Mouse (Mus musculus) myocyte (in vitro differentiated cells): ENCODE results near the gene Chn2. TPM values are rescaled to one million over a fixed set of nuclear protein-coding genes. Genes with fewer than 3 reads are reported as not detected.

Experiments used
- H3K27me3 ChIP-seq: one replicate; pipeline ENCODE4 v1.6.1; 2011; ENCODE audit not compliant: control insufficient read depth, insufficient read depth, insufficient read length
- H3K36me3 ChIP-seq: one replicate; pipeline ENCODE4 v1.6.1; 2011; ENCODE audit not compliant: control insufficient read depth, insufficient read depth
- H3K4me2 ChIP-seq: one replicate; pipeline ENCODE4 v1.6.1; 2011; ENCODE audit warnings: low read depth, control low read depth
- H3K4me3 ChIP-seq: one replicate; pipeline ENCODE4 v1.5.1; 2011; ENCODE audit warnings: mild to moderate bottlenecking, control low read depth, moderate library complexity
- H3K79me2 ChIP-seq: one replicate; pipeline ENCODE4 v1.6.1; 2011; ENCODE audit not compliant: control insufficient read depth, insufficient read depth
- H3ac ChIP-seq: one replicate; pipeline ENCODE4 v1.6.1; 2011; ENCODE audit not compliant: control insufficient read depth, insufficient read length
- CEBPB ChIP-seq: IDR thresholded peaks from 2 replicates; pipeline ENCODE4 v1.6.1; 2011; ENCODE audit warnings: mild to moderate bottlenecking, moderate library complexity; ENCODE audit not compliant: poor library complexity, insufficient read depth, severe bottlenecking
- E2F4 ChIP-seq: IDR thresholded peaks from one replicate; pipeline ENCODE4 v1.6.1; 2011; ENCODE audit warnings: mild to moderate bottlenecking, control low read depth, moderate library complexity; ENCODE audit not compliant: insufficient read depth
- MAX ChIP-seq: IDR thresholded peaks from one replicate; pipeline ENCODE4 v1.6.1; 2011; ENCODE audit warnings: low read depth, mild to moderate bottlenecking, control low read depth
- MYOD1 ChIP-seq, 3 experiments: IDR thresholded peaks; one replicate each; pipeline ENCODE4 v1.6.1; 2011; ENCODE audit warnings: control low read depth in 2 of 3, low read depth in 2 of 3, mild to moderate bottlenecking in 2 of 3, moderate library complexity in 1 of 3; ENCODE audit not compliant: insufficient read length in 2 of 3, control insufficient read depth in 1 of 3
- MYOG ChIP-seq, 3 experiments: IDR thresholded peaks; one replicate each; pipeline ENCODE4 v1.6.1; 2011; ENCODE audit warnings: control low read depth in 2 of 3, low read depth in 2 of 3, mild to moderate bottlenecking in 2 of 3; ENCODE audit not compliant: insufficient read length in 2 of 3, control insufficient read depth in 1 of 3, insufficient read depth in 1 of 3
- POLR2A ChIP-seq: IDR thresholded peaks from one replicate; pipeline ENCODE4 v1.6.1; 2011; ENCODE audit warnings: low read depth, mild to moderate bottlenecking, control low read depth, moderate library complexity; ENCODE audit not compliant: insufficient read length
- POLR2AphosphoS2 ChIP-seq: IDR thresholded peaks from one replicate; pipeline ENCODE4 v1.6.1; 2011; ENCODE audit warnings: low read depth, control low read depth; ENCODE audit not compliant: insufficient read length
- REST ChIP-seq: IDR thresholded peaks from one replicate; pipeline ENCODE4 v1.6.1; 2011; ENCODE audit warnings: mild to moderate bottlenecking, control low read depth, moderate library complexity; ENCODE audit not compliant: insufficient read depth, insufficient read length
- SRF ChIP-seq: IDR thresholded peaks from one replicate; pipeline ENCODE4 v1.6.1; 2011; ENCODE audit warnings: low read depth; ENCODE audit not compliant: control insufficient read depth, insufficient read length
- TCF12 ChIP-seq: IDR thresholded peaks from one replicate; pipeline ENCODE4 v1.6.1; 2011; ENCODE audit warnings: mild to moderate bottlenecking, control low read depth; ENCODE audit not compliant: poor library complexity, insufficient read depth, severe bottlenecking
- TCF3 ChIP-seq: IDR thresholded peaks from one replicate; pipeline ENCODE4 v1.6.1; 2011; ENCODE audit warnings: low read depth, control low read depth; ENCODE audit not compliant: insufficient read length
- USF1 ChIP-seq: IDR thresholded peaks from one replicate; pipeline ENCODE4 v1.6.1; 2011; ENCODE audit warnings: low read depth, mild to moderate bottlenecking, control low read depth, moderate library complexity
- polyA plus RNA-seq: library from polyadenylated mRNA; unstranded; fragments of >200 nt; fragmentation: generic; extraction: Trizol; gene quantifications from one replicate; pipeline ENCODE4 v1.2.1, GENCODE M21; 2012; ENCODE audit warnings: missing spikeins

Chn2 gene
- polyA plus RNA-seq, 1 experiment: 6.5 TPM

DNA sequence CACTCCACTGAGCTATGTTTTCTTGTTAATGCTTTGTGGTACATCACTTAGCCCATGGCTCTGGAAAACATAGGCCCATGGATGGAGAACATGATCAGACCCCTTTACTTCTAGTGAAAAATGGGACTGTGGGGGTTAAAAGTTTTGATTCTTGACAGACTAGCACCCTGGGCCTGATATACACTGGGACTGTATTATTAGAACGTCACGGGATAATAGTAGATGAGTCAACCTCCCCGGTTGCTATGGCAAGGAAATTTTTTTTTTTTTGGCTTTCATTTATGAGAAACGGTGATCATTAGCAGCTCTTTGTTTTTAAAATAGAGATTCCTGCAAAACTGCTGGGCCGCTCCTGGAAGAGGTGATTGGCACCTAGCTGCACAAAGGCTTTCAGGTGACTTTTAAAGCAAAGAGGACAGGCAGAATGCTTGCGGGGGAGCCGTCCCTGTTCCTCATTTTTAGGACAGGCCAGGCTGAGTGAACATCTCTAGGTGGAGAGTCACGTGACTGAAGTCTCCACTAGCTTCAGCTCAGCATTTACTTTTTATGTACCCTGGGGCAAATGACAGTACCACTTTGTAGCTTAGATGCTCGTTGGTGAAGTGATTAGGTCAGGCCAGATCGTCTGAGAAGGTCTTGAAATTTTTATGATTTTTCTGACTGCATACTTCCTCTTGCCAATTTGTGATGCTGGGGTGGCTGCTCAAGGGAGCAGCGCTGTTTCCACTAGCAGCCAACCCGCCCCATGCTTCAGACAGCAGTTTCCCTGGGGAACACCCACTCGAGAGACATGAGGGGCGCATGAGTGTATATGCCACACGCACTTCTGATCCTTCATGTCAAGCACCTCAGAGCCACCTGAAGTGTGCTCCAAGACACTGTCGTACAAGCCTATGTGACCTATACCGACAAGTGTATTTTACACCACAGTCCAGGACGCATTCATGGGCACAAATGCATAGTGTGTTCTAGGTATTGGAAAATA is 17.5 kb downstream of the Chn2 start:
- Histone ChIP-seq H3K4me3 (no peak overlapping the region), H3K27me3 (no peaks in the 10 kb centered on the region), H3K36me3 (no peaks in the 10 kb centered on the region), H3ac (no peak overlapping the region), H3K4me2 (no peak overlapping the region), H3K79me2 (no peaks in the 10 kb centered on the region)
- TF ChIP-seq TCF3 (no peak), REST (no peak), E2F4 (no peak), SRF (no peak)

DNA sequence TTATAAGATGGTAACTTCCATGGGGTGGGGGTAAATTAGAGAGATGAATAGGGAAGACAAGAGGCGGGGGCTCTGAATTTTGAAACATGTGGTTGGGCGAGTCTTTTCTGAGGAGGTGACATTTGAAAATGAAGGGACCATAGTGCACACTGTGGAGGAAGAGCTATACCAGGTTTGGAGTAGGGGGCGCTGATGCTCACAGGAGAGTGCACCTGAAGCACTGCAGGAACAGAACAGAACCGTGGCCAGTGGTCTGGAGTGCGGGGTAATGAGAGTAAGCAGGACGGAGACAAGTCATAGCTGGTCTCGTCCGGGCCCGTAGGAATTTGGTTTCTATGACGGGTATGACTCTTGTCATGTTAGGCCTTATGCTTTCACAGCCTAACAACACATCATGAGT is 18.3 kb downstream of the Chn2 start:
- H3K27me3 ChIP-seq: no peaks in the 10 kb centered on the region
- H3K36me3 ChIP-seq: no peaks in the 10 kb centered on the region
- no peak overlapping the region for H3ac ChIP-seq
- no peak overlapping the region for H3K4me2 ChIP-seq
- no peak overlapping the region for H3K4me3 ChIP-seq
- H3K79me2 ChIP-seq: no peaks in the 10 kb centered on the region
- TF ChIP-seq REST: no peak
- no peak for TF ChIP-seq CEBPB
- TF ChIP-seq USF1: no peak
- TF ChIP-seq MYOD1 (IDR thresholded peaks at IDR 0.05; ENCODE audit: control insufficient read depth in 1 of 3, insufficient read length in 2 of 3, low read depth in 2 of 3): no peak
- TF ChIP-seq POLR2AphosphoS2: no peak
- no peak for TF ChIP-seq E2F4
- no peak for TF ChIP-seq TCF12
- no peak for TF ChIP-seq POLR2A
- TF ChIP-seq TCF3: no peak
- no peak for TF ChIP-seq MYOG (IDR thresholded peaks at IDR 0.05; ENCODE audit: control insufficient read depth in 1 of 3, insufficient read depth in 1 of 3, insufficient read length in 2 of 3, low read depth in 2 of 3)
- TF ChIP-seq MAX: no peak
- TF ChIP-seq SRF: no peak

DNA sequence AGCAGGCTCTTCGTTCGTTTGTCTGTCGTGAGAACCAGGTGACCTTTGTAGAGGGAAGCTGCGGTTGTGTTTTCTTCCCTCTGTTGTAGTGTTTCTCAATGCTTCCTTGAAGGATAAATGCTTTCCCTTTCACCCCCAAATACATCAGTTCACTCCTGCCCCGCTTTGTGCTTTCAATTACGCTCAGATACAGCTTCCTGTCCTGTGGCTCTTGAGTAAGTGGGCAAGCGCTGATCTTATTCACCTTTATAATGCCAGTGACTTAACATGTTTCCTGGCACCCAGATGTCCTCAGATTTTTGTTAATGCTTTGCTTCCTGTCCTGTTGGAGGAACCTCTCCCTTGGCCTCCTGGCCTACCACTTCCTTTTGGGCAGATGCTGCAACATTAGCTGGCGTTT is 19.5 kb downstream of the Chn2 start:
- no peak for TF ChIP-seq CEBPB
- no peak for TF ChIP-seq MAX
- TF ChIP-seq REST: no peak
- TF ChIP-seq MYOG (IDR thresholded peaks at IDR 0.05; ENCODE audit: control insufficient read depth in 1 of 3, insufficient read depth in 1 of 3, insufficient read length in 2 of 3, low read depth in 2 of 3): no peak
- TF ChIP-seq SRF: no peak
- no peak for TF ChIP-seq TCF12
- no peak for TF ChIP-seq TCF3
- no peak for TF ChIP-seq USF1
- TF ChIP-seq POLR2AphosphoS2: no peak
- no peak for TF ChIP-seq MYOD1 (IDR thresholded peaks at IDR 0.05; ENCODE audit: control insufficient read depth in 1 of 3, insufficient read length in 2 of 3, low read depth in 2 of 3)
- no peak for TF ChIP-seq E2F4
- no peak for TF ChIP-seq POLR2A
- H3K36me3 ChIP-seq: no peaks in the 10 kb centered on the region
- no peaks in the 10 kb centered on the region for H3K79me2 ChIP-seq
- no peak overlapping the region for H3K4me2 ChIP-seq
- no peak overlapping the region for H3ac ChIP-seq
- no peak overlapping the region for H3K4me3 ChIP-seq
- no peaks in the 10 kb centered on the region for H3K27me3 ChIP-seq

GRCm38 (mm10) chr6:54060258-54060657 is 20.9 kb downstream of the Chn2 start:
- TF ChIP-seq E2F4: no peak
- Histone ChIP-seq H3K4me3 (no peak overlapping the region), H3ac (no peak overlapping the region), H3K27me3 (no peaks in the 10 kb centered on the region), H3K4me2 (no peak overlapping the region), H3K79me2 (no peaks in the 10 kb centered on the region), H3K36me3 (no peaks in the 10 kb centered on the region)

DNA sequence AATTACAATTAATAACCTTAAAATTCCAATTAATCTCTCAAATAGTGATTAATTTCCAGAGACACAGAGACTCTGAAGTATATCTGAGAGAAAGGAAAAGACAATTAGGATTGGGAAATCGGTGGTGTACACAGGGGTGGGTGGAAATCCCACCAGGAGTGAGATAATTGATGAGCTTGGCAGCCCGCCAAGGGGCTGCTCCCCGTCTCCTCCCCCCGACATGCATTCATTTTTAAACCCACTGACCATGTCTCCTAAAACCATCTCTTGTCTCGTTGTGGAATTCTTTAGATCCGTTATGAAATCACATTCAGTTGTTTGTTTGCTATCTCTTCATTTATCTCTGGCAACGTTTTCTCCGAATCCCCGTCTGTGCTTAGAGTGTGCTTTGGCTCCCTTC is 22.0 kb downstream of the Chn2 start:
- no peaks in the 10 kb centered on the region for H3K27me3 ChIP-seq
- TF ChIP-seq POLR2AphosphoS2 (no peak), MYOG (IDR thresholded peaks at IDR 0.05; ENCODE audit: control insufficient read depth in 1 of 3, insufficient read depth in 1 of 3, insufficient read length in 2 of 3, low read depth in 2 of 3) (no peak), MYOD1 (IDR thresholded peaks at IDR 0.05; ENCODE audit: control insufficient read depth in 1 of 3, insufficient read length in 2 of 3, low read depth in 2 of 3) (no peak)
- H3K79me2 ChIP-seq: no peaks in the 10 kb centered on the region
- no peak overlapping the region for H3K4me3 ChIP-seq
- H3K4me2 ChIP-seq: no peak overlapping the region
- H3ac ChIP-seq: no peak overlapping the region
- no peaks in the 10 kb centered on the region for H3K36me3 ChIP-seq
